Comparison of ENCODE assay signal across 12 mouse cellular contexts in genomic region chr11:61685119-61685725, GRCm38 (mm10). TPM values are rescaled to one million over a fixed set of nuclear protein-coding genes. Genes with fewer than 3 reads are reported as not detected.
DNase-seq lines count a peak whose midpoint lies in the region; ATAC-seq and TF ChIP-seq lines count a peak whose summit lies in the region.
"Had no signal": no experiment of that assay in that cellular context is flagged by ENCODE, and none has a peak within 500 bp of the region (broad histone marks: within the 10 kb centered on the region; RNA-seq: fewer than 3 reads in every experiment).

No protein-coding gene starts in this region.

- no peak for TF ChIP-seq POLR2A in kidney, adult 2 months (IDR thresholded peaks at IDR 0.05; ENCODE audit: low read depth, low read length)
- TF ChIP-seq POLR2A in MEL (IDR thresholded peaks at IDR 0.05; ENCODE audit: control insufficient read depth in 1 of 2, insufficient read depth in 1 of 2, low read depth in 1 of 2, low read length in 2 of 2, poor library complexity in 1 of 2): no peak

- H3K4me3 ChIP-seq in kidney, adult 2 months (ENCODE audit: insufficient read depth, low read depth, low read length): peak overlapping the region; percentile 63
- peak overlapping the region; percentile 85 to 95 for H3K4me3 ChIP-seq in MEL (ENCODE audit: control insufficient read depth in 1 of 2, insufficient read depth in 1 of 2, low read depth in 2 of 2, low read length in 2 of 2)
- peak overlapping the region; percentile 46 for H3K4me3 ChIP-seq in intestine, embryonic 15.5 days (replicated peaks)
- H3K4me3 ChIP-seq in lung, embryonic 16.5 days (ENCODE audit: low read length): peak overlapping the region; percentile 52

- H3K9me3 ChIP-seq in MEL (replicated peaks; ENCODE audit: insufficient read depth, low read length): no peaks in the 10 kb centered on the region
- H3K9me3 ChIP-seq in intestine, embryonic 15.5 days: no peaks in the 10 kb centered on the region
- H3K9me3 ChIP-seq in lung, embryonic 16.5 days (ENCODE audit: control insufficient read depth, low read length): no peaks in the 10 kb centered on the region
- H3K9me3 ChIP-seq: midbrain, embryonic 15.5 days had no signal

- no peak for TF ChIP-seq RAD21 in MEL (IDR thresholded peaks at IDR 0.05; ENCODE audit: low read depth, low read length)

- TF ChIP-seq CTCF in kidney, adult 2 months (conservative IDR thresholded peaks at IDR 0.05; ENCODE audit: insufficient read depth, insufficient read length, low read depth, low read length): no peak
- TF ChIP-seq CTCF in MEL (IDR thresholded peaks at IDR 0.05 in 2 of 3, conservative IDR thresholded peaks at IDR 0.05 in 1 of 3; ENCODE audit: control insufficient read depth in 1 of 3, insufficient read depth in 1 of 3, low read depth in 2 of 3, low read length in 3 of 3, poor library complexity in 1 of 3, severe bottlenecking in 1 of 3): no peak

- H3K4me2 ChIP-seq in intestine, embryonic 15.5 days (replicated peaks): peak overlapping the region; percentile 78
- peak overlapping the region; percentile 67 for H3K4me2 ChIP-seq in lung, embryonic 16.5 days (ENCODE audit: low read depth, low read length)

- H3K27me3 ChIP-seq in kidney, adult 2 months (replicated peaks; ENCODE audit: control insufficient read depth, insufficient read depth, low read length): no peaks in the 10 kb centered on the region
- no peaks in the 10 kb centered on the region for H3K27me3 ChIP-seq in MEL (ENCODE audit: control insufficient read depth in 1 of 2, insufficient read depth in 2 of 2, low read length in 2 of 2)
- peaks cover 19% of the 10 kb centered on the region for H3K27me3 ChIP-seq in intestine, embryonic 15.5 days (replicated peaks)
- H3K27me3 ChIP-seq in lung, embryonic 16.5 days (ENCODE audit: control insufficient read depth, insufficient read depth, low read depth, low read length): peaks cover 30% of the 10 kb centered on the region

- H3K27ac ChIP-seq in kidney, adult 2 months (ENCODE audit: insufficient read depth, low read depth, low read length): no peak overlapping the region
- no peak overlapping the region for H3K27ac ChIP-seq in MEL (ENCODE audit: control insufficient read depth, low read depth, low read length)
- no peak overlapping the region for H3K27ac ChIP-seq in intestine, embryonic 15.5 days
- no peak overlapping the region; the same call in 1 of the 2 replicates for H3K27ac ChIP-seq in lung, embryonic 16.5 days (ENCODE audit: low read length)
- H3K27ac ChIP-seq: midbrain, embryonic 15.5 days had no signal

- H3K79me2 ChIP-seq in MEL (ENCODE audit: control insufficient read depth, insufficient read depth, low read length, poor library complexity): peaks cover 7% of the 10 kb centered on the region

- H3K4me1 ChIP-seq in kidney, adult 2 months (ENCODE audit: control insufficient read depth, insufficient read depth, low read length): peaks cover 8% of the 10 kb centered on the region
- H3K4me1 ChIP-seq in MEL (ENCODE audit: control insufficient read depth in 1 of 2, insufficient read depth in 2 of 2, low read length in 2 of 2): peaks cover 5 to 28% of the 10 kb centered on the region in 2 experiments; a peak in 3 of 4 replicates
- H3K4me1 ChIP-seq in intestine, embryonic 15.5 days (replicated peaks): peaks cover 27% of the 10 kb centered on the region
- H3K4me1 ChIP-seq in lung, embryonic 16.5 days (replicated peaks; ENCODE audit: control insufficient read depth, insufficient read depth, low read length): peaks cover 10% of the 10 kb centered on the region; the same call in 1 of the 2 replicates

- WGBS in kidney, adult 2 months: 79% methylated on average over 8 of the region's 8 CpGs
- WGBS in intestine, embryonic 15.5 days: 62% methylated on average over 8 of the region's 8 CpGs
- WGBS in lung, embryonic 16.5 days: 41% methylated on average over 8 of the region's 8 CpGs

- ATAC-seq in intestine, embryonic 15.5 days: no peak
- ATAC-seq in lung, embryonic 16.5 days (ENCODE audit: low read depth): peak; percentile 50; the same call in 1 of the 2 replicates
- ATAC-seq: forebrain, postnatal 0 days; midbrain, embryonic 15.5 days had no signal

- TF ChIP-seq EP300 in MEL (IDR thresholded peaks at IDR 0.05; ENCODE audit: low read depth in 1 of 2, low read length in 2 of 2): peak; percentile 37 to 48; a peak in 1 of 4 replicates

- no peaks in the 10 kb centered on the region for H3K36me3 ChIP-seq in kidney, adult 2 months (ENCODE audit: control insufficient read depth, insufficient read depth, low read length)
- H3K36me3 ChIP-seq in MEL (ENCODE audit: control insufficient read depth in 1 of 2, insufficient read depth in 2 of 2, low read length in 2 of 2): peaks cover 0 to 8% of the 10 kb centered on the region in 2 experiments; a peak in 2 of 4 replicates
- no peaks in the 10 kb centered on the region for H3K36me3 ChIP-seq in intestine, embryonic 15.5 days
- H3K36me3 ChIP-seq in lung, embryonic 16.5 days (ENCODE audit: control insufficient read depth, insufficient read depth, low read length): no peaks in the 10 kb centered on the region
- H3K36me3 ChIP-seq: midbrain, embryonic 15.5 days had no signal

- no peak for DNase-seq in kidney, adult 2 months
- no peak for DNase-seq in kidney, adult 8-10 months
- DNase-seq in MEL (ENCODE audit: low read depth, low spot score): peak; percentile 60
- no peak for DNase-seq in layer of hippocampus, adult 9-11 months
- DNase-seq in right cerebral cortex, adult 2 months (ENCODE audit: low spot score in 2 of 2): no peak
- DNase-seq: adrenal gland, postnatal 25 days; forebrain, postnatal 0 days; heart, postnatal 4 days; thymus, postnatal 25 days had no signal

- peak overlapping the region; percentile 85 for H3K9ac ChIP-seq in MEL (ENCODE audit: control insufficient read depth, low read depth, low read length, poor library complexity, severe bottlenecking)
- peak overlapping the region; percentile 41 for H3K9ac ChIP-seq in intestine, embryonic 15.5 days
- H3K9ac ChIP-seq in lung, embryonic 16.5 days (ENCODE audit: low read length): 0 out of 2 replicates have a peak overlapping the region, but pooled peaks have one; percentile 61
- H3K9ac ChIP-seq: forebrain, postnatal 0 days; midbrain, embryonic 15.5 days had no signal

TF ChIP-seq in MEL, 35 proteins besides CTCF, POLR2A, EP300 and RAD21:
- TF ChIP-seq ETS1 (IDR thresholded peaks at IDR 0.05; ENCODE audit: low read depth, low read length) (no peak), SIN3A (IDR thresholded peaks at IDR 0.05; ENCODE audit: low read length) (peak; percentile 28; the same call in 1 of the 2 replicates), E2F4 (IDR thresholded peaks at IDR 0.05; ENCODE audit: borderline replicate concordance, low read depth, low read length) (no peak), MYB (IDR thresholded peaks at IDR 0.05; ENCODE audit: low read depth, low read length) (no peak), GATA1 (IDR thresholded peaks at IDR 0.05; ENCODE audit: low read depth, low read length) (peak; percentile 68), MXI1 (IDR thresholded peaks at IDR 0.05; ENCODE audit: low read depth, low read length) (0 out of 2 replicates have a peak, but pooled peaks have one; percentile 7), GABPA (IDR thresholded peaks at IDR 0.05; ENCODE audit: low read depth, low read length) (no peak), ZKSCAN1 (IDR thresholded peaks at IDR 0.05; ENCODE audit: low read depth, low read length) (no peak)

RNA-seq across cellular contexts. Expression of gene Fam83g, which starts 1.3 kb away (rescaled TPM):
- polyA plus RNA-seq in kidney, adult 2 months (2012; rRNA removed): 15.4 and 17.6 TPM in 2 replicates
- total RNA-seq in MEL (2012; rRNA removed): 6.2 and 9.7 TPM in 2 replicates
- polyA plus RNA-seq in MEL (2012; ENCODE audit: insufficient read depth in 1 of 2, insufficient read length in 2 of 2, low read depth in 1 of 2, low replicate concordance in 2 of 2, missing spikeins in 1 of 2): 1 to 10 TPM in 1 of 2 experiments, not detected in 1; 5.4 TPM
- 7.4 and 7.9 TPM in 2 replicates for polyA plus RNA-seq in intestine, embryonic 15.5 days (2015; fragmentation: Nextera tagmentation; extraction: Ambion mirVana)
- 2.2 and 2.3 TPM in 2 replicates for polyA plus RNA-seq in lung, embryonic 16.5 days (2015; fragmentation: Nextera tagmentation; extraction: Ambion mirVana)

RNA-seq across cellular contexts. Expression of gene Grap, which starts 32.2 kb away (rescaled TPM):
- polyA plus RNA-seq in kidney, adult 2 months (2012; rRNA removed): 11.1 and 15.3 TPM in 2 replicates
- 1.8 TPM in 2 replicates for total RNA-seq in MEL (2012; rRNA removed)
- 1 to 10 TPM in 1 of 2 experiments, not detected in 1; 2.3 TPM for polyA plus RNA-seq in MEL (2012; ENCODE audit: insufficient read depth in 1 of 2, insufficient read length in 2 of 2, low read depth in 1 of 2, low replicate concordance in 2 of 2, missing spikeins in 1 of 2)
- polyA plus RNA-seq in intestine, embryonic 15.5 days (2015; fragmentation: Nextera tagmentation; extraction: Ambion mirVana): 7.1 and 7.6 TPM in 2 replicates
- 43.1 and 49.9 TPM in 2 replicates for polyA plus RNA-seq in lung, embryonic 16.5 days (2015; fragmentation: Nextera tagmentation; extraction: Ambion mirVana)

RNA-seq across cellular contexts. Expression of gene Slc5a10, which starts 35.4 kb away (rescaled TPM):
- polyA plus RNA-seq in kidney, adult 2 months (2012; rRNA removed): 348 and 492 TPM in 2 replicates
- not detected in 2 replicates for total RNA-seq in MEL (2012; rRNA removed)
- under 1 TPM in 1 of 2 experiments, not detected in 1; 0.08 TPM for polyA plus RNA-seq in MEL (2012; ENCODE audit: insufficient read depth in 1 of 2, insufficient read length in 2 of 2, low read depth in 1 of 2, low replicate concordance in 2 of 2, missing spikeins in 1 of 2)
- polyA plus RNA-seq in intestine, embryonic 15.5 days (2015; fragmentation: Nextera tagmentation; extraction: Ambion mirVana): 0.13 TPM in 1 of 2 replicates, not detected in the other
- 0.08 TPM in 1 of 2 replicates, not detected in the other for polyA plus RNA-seq in lung, embryonic 16.5 days (2015; fragmentation: Nextera tagmentation; extraction: Ambion mirVana)
- total RNA-seq: adrenal gland, postnatal 25 days; heart, postnatal 4 days had no signal
- polyA plus RNA-seq: midbrain, embryonic 15.5 days had no signal

Comparison
In these comparisons a context has a peak if more than half of its experiments do, and no peak if none do; other contexts are left out.
1. RNA of gene Slc5a10, which starts 35.4 kb away (polyA plus RNA-seq): 348 to 492 TPM in kidney, adult 2 months; 0.13 TPM in intestine, embryonic 15.5 days, 0.08 TPM in MEL and 0.08 TPM in lung, embryonic 16.5 days; every median in the first group is over 100 times any median in the second.
2. Peak in every context shown above with its lines, with median percentiles within 50 percentile points of each other: H3K4me3 ChIP-seq and H3K9ac ChIP-seq.